Mouse (Mus musculus) liver, embryonic 13.5 days (tissue): ENCODE results near the gene Ccdc3. TPM values are rescaled to one million over a fixed set of nuclear protein-coding genes. Genes with fewer than 3 reads are reported as not detected.
"Not testable (repeated sequence)": the region's sequence is repeated elsewhere in the genome, so short reads cannot be mapped to it uniquely, and the experiment has no call there.

Experiments
- ATAC-seq: fragments of 200-750 bp; cut with Nextera tagmentation; 2 replicates; pipeline ENCODE4 v1.8.0; 2017; ENCODE audit warnings: low read depth, mild to moderate bottlenecking, moderate number of reproducible peaks, moderate library complexity
- DNase-seq: peaks from one replicate; pipeline ENCODE4 v3.0.0; 2022
- H3K27ac ChIP-seq: fragments of 300-500 bp; sonication (generic); 2 replicates; pipeline ENCODE4 v1.5.1; 2015; ENCODE audit warnings: moderate library complexity, mild to moderate bottlenecking, inconsistent platforms
- H3K27me3 ChIP-seq: fragments of 300-500 bp; sonication (generic); 2 replicates; pipeline ENCODE4 v1.6.1; 2015; ENCODE audit warnings: mild to moderate bottlenecking, inconsistent platforms
- H3K36me3 ChIP-seq: fragments of 300-500 bp; sonication (generic); 2 replicates; pipeline ENCODE4 v1.6.1; 2015; ENCODE audit warnings: mild to moderate bottlenecking, inconsistent platforms
- H3K4me1 ChIP-seq: fragments of 300-500 bp; sonication (generic); replicated peaks from 2 replicates; pipeline ENCODE4 v1.6.1; 2015; ENCODE audit warnings: inconsistent platforms
- H3K4me2 ChIP-seq: fragments of 300-500 bp; sonication (generic); 2 replicates; pipeline ENCODE4 v1.6.1; 2015; ENCODE audit warnings: inconsistent platforms, mild to moderate bottlenecking, moderate library complexity
- H3K4me3 ChIP-seq: fragments of 300-500 bp; sonication (generic); replicated peaks from 2 replicates; pipeline ENCODE4 v1.5.1; 2015; ENCODE audit warnings: mild to moderate bottlenecking, inconsistent platforms
- H3K9ac ChIP-seq: fragments of 300-500 bp; sonication (generic); 2 replicates; pipeline ENCODE4 v1.6.1; 2015; ENCODE audit warnings: mild to moderate bottlenecking, inconsistent platforms
- H3K9me3 ChIP-seq: fragments of 300-500 bp; sonication (generic); replicated peaks from 2 replicates; pipeline ENCODE4 v1.6.1; 2016; ENCODE audit warnings: inconsistent platforms
- WGBS: fragments of 180-500 bp; shearing (Covaris S2); methylation state at CpG from one replicate; pipeline ENCODE4 v1.1.7; 2015; ENCODE audit not compliant: insufficient replicate concordance; 5-methylcytosine and 5-hydroxymethylcytosine counted together
- polyA plus RNA-seq: library from polyadenylated mRNA; unstranded; fragments of >200 nt; fragmentation: Nextera tagmentation; extraction: Ambion mirVana; gene quantifications from 2 replicates; pipeline ENCODE4 v1.2.1, GENCODE M21; 2015

Gene Ccdc3
- polyA plus RNA-seq, 1 experiment from 2014 or later = 4.0 TPM

GRCm38 (mm10) chr2:5219847-5220375, 82.3 kb downstream of the Ccdc3 start:
- Histone ChIP-seq H3K4me2 (no peak overlapping the region), H3K9me3 (no peaks in the 10 kb centered on the region), H3K4me3 (no peak overlapping the region), H3K27me3 (no peaks in the 10 kb centered on the region), H3K27ac (no peak overlapping the region), H3K4me1 (no peaks in the 10 kb centered on the region), H3K9ac (no peak overlapping the region), H3K36me3 (no peaks in the 10 kb centered on the region)
- ATAC-seq = no peak
- WGBS = 70% methylated on average over 1 of the region's 1 CpGs
- no peak for DNase-seq

DNA sequence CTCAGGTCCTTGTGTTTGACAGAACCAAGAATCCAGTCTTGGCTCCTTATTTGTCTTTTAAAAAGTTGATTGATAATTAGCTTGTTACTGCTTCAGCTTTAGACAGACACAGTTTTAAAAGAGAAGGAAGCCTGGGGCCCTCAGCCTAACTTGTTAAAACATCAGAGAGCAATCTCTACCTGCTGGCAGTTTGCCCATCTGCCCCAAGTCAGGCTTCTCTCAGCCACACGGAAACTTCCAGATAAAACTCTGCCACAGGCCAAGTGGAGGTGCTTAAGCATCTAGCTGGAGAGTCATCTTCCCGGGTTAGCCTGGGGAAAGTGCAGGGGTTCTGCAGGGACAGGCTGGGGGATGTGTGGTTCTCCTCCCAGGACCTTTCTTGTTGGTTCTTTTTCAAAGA, 85.0 kb downstream of the Ccdc3 start:
- WGBS = 47% methylated on average over 2 of the region's 2 CpGs
- DNase-seq = no peak
- H3K9ac ChIP-seq = no peak overlapping the region
- H3K4me1 ChIP-seq = no peaks in the 10 kb centered on the region
- ATAC-seq = no peak
- H3K9me3 ChIP-seq = no peaks in the 10 kb centered on the region
- no peak overlapping the region for H3K4me3 ChIP-seq
- H3K27me3 ChIP-seq = no peaks in the 10 kb centered on the region
- H3K36me3 ChIP-seq = no peaks in the 10 kb centered on the region
- no peak overlapping the region for H3K4me2 ChIP-seq
- H3K27ac ChIP-seq = no peak overlapping the region

GRCm38 (mm10) chr2:5236846-5237482, 99.4 kb downstream of the Ccdc3 start:
- no peak for DNase-seq
- WGBS = 62% methylated on average over 3 of the region's 3 CpGs
- no peak for ATAC-seq

DNA sequence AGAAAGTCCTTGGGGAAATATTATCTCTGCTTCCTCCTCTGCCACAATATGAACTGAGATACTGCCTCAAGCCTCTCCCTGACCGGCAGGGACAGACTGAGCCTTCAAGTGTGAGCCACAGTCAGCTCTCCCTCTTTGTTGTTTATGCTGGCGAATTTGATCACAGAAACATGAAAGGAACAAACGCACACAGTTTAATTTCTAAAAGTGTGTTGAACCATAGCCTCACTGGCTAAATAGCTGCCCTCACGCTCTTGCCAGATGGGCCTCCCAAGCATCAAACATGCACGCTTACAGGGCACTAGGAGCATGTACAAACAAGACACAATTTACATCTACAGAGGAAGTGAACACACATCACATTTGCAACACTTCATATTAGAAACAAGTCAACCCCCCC, 100.3 kb downstream of the Ccdc3 start:
- H3K9me3 ChIP-seq = no peaks in the 10 kb centered on the region
- 61% methylated on average over 5 of the region's 5 CpGs for WGBS
- no peak overlapping the region for H3K27ac ChIP-seq
- H3K4me1 ChIP-seq = no peaks in the 10 kb centered on the region
- H3K36me3 ChIP-seq = no peaks in the 10 kb centered on the region
- DNase-seq (no peak), ATAC-seq (no peak)
- H3K9ac ChIP-seq = no peak overlapping the region
- H3K27me3 ChIP-seq = no peaks in the 10 kb centered on the region
- no peak overlapping the region for H3K4me2 ChIP-seq
- no peak overlapping the region for H3K4me3 ChIP-seq

More at GRCm38 (mm10) chr2:5236846-5237482, 99.4 kb downstream of the Ccdc3 start:
- Histone ChIP-seq H3K4me3 (no peak overlapping the region), H3K36me3 (no peaks in the 10 kb centered on the region), H3K4me1 (no peaks in the 10 kb centered on the region), H3K27me3 (no peaks in the 10 kb centered on the region), H3K9me3 (no peaks in the 10 kb centered on the region), H3K4me2 (no peak overlapping the region), H3K9ac (no peak overlapping the region), H3K27ac (no peak overlapping the region)

- 60% methylated on average over 4 of the region's 4 CpGs for WGBS
- no peak for DNase-seq
- no peaks in the 10 kb centered on the region for H3K36me3 ChIP-seq
- no peaks in the 10 kb centered on the region for H3K4me1 ChIP-seq
- no peak overlapping the region for H3K9ac ChIP-seq
- H3K27ac ChIP-seq = no peak overlapping the region
- H3K27me3 ChIP-seq = no peaks in the 10 kb centered on the region
- H3K4me2 ChIP-seq = no peak overlapping the region
- no peak overlapping the region for H3K4me3 ChIP-seq
- ATAC-seq = no peak
- H3K9me3 ChIP-seq = no peaks in the 10 kb centered on the region
Observed at GRCm38 (mm10) chr2:5239492-5239891, 101.9 kb downstream of the Ccdc3 start.

- Histone ChIP-seq H3K36me3 (no peaks in the 10 kb centered on the region), H3K4me3 (no peak overlapping the region), H3K9ac (no peak overlapping the region), H3K4me2 (no peak overlapping the region), H3K9me3 (no peaks in the 10 kb centered on the region), H3K27ac (no peak overlapping the region), H3K27me3 (no peaks in the 10 kb centered on the region), H3K4me1 (no peaks in the 10 kb centered on the region)
- ATAC-seq = no peak
- no peak for DNase-seq
- 56% methylated on average over 6 of the region's 6 CpGs for WGBS
Observed at GRCm38 (mm10) chr2:5241469-5241897, 103.9 kb downstream of the Ccdc3 start.

GRCm38 (mm10) chr2:5249199-5249598, 111.6 kb downstream of the Ccdc3 start:
- ATAC-seq, H3K4me1 ChIP-seq, H3K4me3 ChIP-seq, H3K27ac ChIP-seq, H3K9ac ChIP-seq, H3K27me3 ChIP-seq, H3K9me3 ChIP-seq, H3K36me3 ChIP-seq, H3K4me2 ChIP-seq: not testable (repeated sequence)
- WGBS = 86% methylated on average over 6 of the region's 6 CpGs
- peak; percentile 3 for DNase-seq

DNA sequence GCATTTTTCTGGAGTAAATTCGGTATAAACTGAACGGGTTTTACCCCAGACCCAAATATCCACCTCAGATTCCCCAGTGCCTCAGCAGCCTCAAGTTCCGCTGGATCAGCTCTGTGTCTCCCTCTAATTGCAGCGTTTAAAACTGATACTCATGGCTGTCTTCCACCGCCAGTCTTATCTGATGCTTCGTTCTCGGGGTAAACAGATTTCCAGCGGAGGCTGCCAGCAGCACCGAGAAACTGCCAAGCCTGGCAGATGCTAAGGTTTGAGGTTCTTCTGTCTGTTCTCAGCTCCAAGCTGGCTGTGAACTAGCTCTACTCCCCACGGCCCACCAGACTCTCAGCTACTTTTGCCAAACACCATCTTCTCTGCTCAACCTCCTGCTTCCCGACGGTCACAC, 112.4 kb downstream of the Ccdc3 start:
- Histone ChIP-seq H3K9me3 (no peaks in the 10 kb centered on the region), H3K27ac (no peak overlapping the region), H3K36me3 (no peaks in the 10 kb centered on the region), H3K27me3 (no peaks in the 10 kb centered on the region), H3K4me2 (no peak overlapping the region), H3K9ac (no peak overlapping the region), H3K4me1 (peaks cover 7% of the 10 kb centered on the region; the same call in 1 of the 2 replicates), H3K4me3 (no peak overlapping the region)
- WGBS = 53% methylated on average over 12 of the region's 12 CpGs
- ATAC-seq (no peak), DNase-seq (no peak)

DNA sequence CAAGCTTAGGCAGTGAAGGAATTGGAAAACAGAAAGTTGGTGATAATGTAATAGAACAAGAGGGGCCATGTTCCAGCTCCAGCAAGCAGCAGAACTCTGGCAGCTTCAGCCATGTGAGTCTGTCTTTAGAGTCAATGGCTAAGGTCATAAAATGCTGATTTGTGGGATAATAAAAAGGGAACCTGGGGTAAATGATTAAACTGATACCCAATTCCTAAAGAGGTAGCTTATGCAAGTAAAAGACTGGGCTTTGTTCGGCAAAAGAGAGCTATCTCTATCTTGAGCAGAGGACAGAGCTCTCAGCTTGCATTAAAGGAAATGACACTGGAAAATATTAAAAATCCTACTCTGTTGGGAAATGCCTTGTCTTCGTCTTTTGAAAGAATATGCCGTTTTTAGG, 120.7 kb downstream of the Ccdc3 start:
- 66% methylated on average over 3 of the region's 3 CpGs for WGBS
- DNase-seq (no peak), ATAC-seq (no peak)
- no peak overlapping the region for H3K4me3 ChIP-seq
- no peaks in the 10 kb centered on the region for H3K4me1 ChIP-seq
- no peaks in the 10 kb centered on the region for H3K9me3 ChIP-seq
- no peak overlapping the region for H3K9ac ChIP-seq
- H3K27me3 ChIP-seq = no peaks in the 10 kb centered on the region
- no peaks in the 10 kb centered on the region for H3K36me3 ChIP-seq
- no peak overlapping the region for H3K4me2 ChIP-seq
- H3K27ac ChIP-seq = no peak overlapping the region

GRCm38 (mm10) chr2:5262279-5262678, 124.7 kb downstream of the Ccdc3 start:
- Histone ChIP-seq H3K4me1 (no peaks in the 10 kb centered on the region), H3K27ac (no peak overlapping the region), H3K9ac (no peak overlapping the region), H3K4me3 (no peak overlapping the region), H3K4me2 (no peak overlapping the region), H3K36me3 (no peaks in the 10 kb centered on the region), H3K27me3 (no peaks in the 10 kb centered on the region), H3K9me3 (no peaks in the 10 kb centered on the region)
- DNase-seq = no peak
- ATAC-seq = no peak
- WGBS = 81% methylated on average over 2 of the region's 2 CpGs

- H3K4me2 ChIP-seq = no peak overlapping the region
- WGBS = 64% methylated on average over 2 of the region's 2 CpGs
- ATAC-seq (no peak), DNase-seq (no peak)
- H3K27ac ChIP-seq = no peak overlapping the region
- no peaks in the 10 kb centered on the region for H3K4me1 ChIP-seq
- H3K36me3 ChIP-seq = no peaks in the 10 kb centered on the region
- no peaks in the 10 kb centered on the region for H3K27me3 ChIP-seq
- H3K9ac ChIP-seq = no peak overlapping the region
- no peaks in the 10 kb centered on the region for H3K9me3 ChIP-seq
- H3K4me3 ChIP-seq = no peak overlapping the region
Observed at GRCm38 (mm10) chr2:5267980-5268379, 130.4 kb downstream of the Ccdc3 start.
